Comparison of ENCODE assay signal across 36 mouse cellular contexts in the genomic region with DNA sequence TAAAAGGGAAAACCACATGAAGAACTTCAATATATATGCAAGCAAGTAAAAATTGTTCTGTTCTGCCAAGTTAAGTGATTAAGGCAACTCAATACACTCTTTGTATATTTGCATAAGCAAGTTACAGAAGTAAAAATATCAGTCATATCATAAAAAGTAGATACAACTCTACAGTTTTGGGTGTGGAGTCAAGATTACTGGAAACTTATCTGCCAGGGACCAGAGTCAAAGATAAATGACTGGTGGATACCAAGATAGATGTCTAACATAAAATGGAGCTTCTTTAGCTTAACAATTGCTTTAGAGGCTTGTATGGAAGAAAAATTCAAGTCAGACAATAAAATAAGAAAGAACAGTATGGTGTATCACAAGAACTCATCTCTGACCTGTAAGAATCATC. TPM values are rescaled to one million over a fixed set of nuclear protein-coding genes. Genes with fewer than 3 reads are reported as not detected.
"Had no signal": no experiment of that assay in that cellular context is flagged by ENCODE, and none has a peak within 500 bp of the region (broad histone marks: within the 10 kb centered on the region; RNA-seq: fewer than 3 reads in every experiment).

No protein-coding gene starts in this region.

- H3K9me3 ChIP-seq: heart, embryonic 12.5 days; heart, embryonic 13.5 days; heart, embryonic 15.5 days; hindbrain, embryonic 10.5 days; hindbrain, embryonic 12.5 days; hindbrain, embryonic 13.5 days; hindbrain, embryonic 15.5 days; intestine, embryonic 15.5 days; kidney, embryonic 15.5 days had no signal

- H3K27me3 ChIP-seq: heart, embryonic 12.5 days; heart, embryonic 13.5 days; heart, embryonic 15.5 days; hindbrain, embryonic 12.5 days; hindbrain, embryonic 13.5 days; hindbrain, embryonic 15.5 days; intestine, embryonic 15.5 days; kidney, embryonic 15.5 days had no signal

- H3K4me3 ChIP-seq: heart, embryonic 12.5 days; heart, embryonic 13.5 days; heart, embryonic 15.5 days; hindbrain, embryonic 10.5 days; hindbrain, embryonic 12.5 days; hindbrain, embryonic 13.5 days; hindbrain, embryonic 15.5 days; intestine, embryonic 15.5 days; kidney, embryonic 15.5 days; layer of hippocampus, adult 2 months; left cerebral cortex, adult 2 months had no signal

- DNase-seq: heart, postnatal 10 days; heart, postnatal 14 days; heart, postnatal 36 days; heart, postnatal 4 days; kidney, adult 11 months; kidney, adult 18-20 months; kidney, adult 2 months; kidney, adult 8-10 months; kidney, adult 9 months; kidney, postnatal 10 days; kidney, postnatal 14 days; kidney, postnatal 25 days; kidney, postnatal 36 days; kidney, postnatal 4 days; layer of hippocampus, adult 9-11 months; layer of hippocampus, postnatal 36 days had no signal

- H3K36me3 ChIP-seq: heart, embryonic 12.5 days; heart, embryonic 13.5 days; heart, embryonic 15.5 days; hindbrain, embryonic 10.5 days; hindbrain, embryonic 12.5 days; hindbrain, embryonic 13.5 days; hindbrain, embryonic 15.5 days; intestine, embryonic 15.5 days; kidney, embryonic 15.5 days had no signal

- H3K9ac ChIP-seq: heart, embryonic 12.5 days; heart, embryonic 13.5 days; heart, embryonic 15.5 days; hindbrain, embryonic 12.5 days; hindbrain, embryonic 13.5 days; hindbrain, embryonic 14.5 days; hindbrain, embryonic 15.5 days; intestine, embryonic 15.5 days; kidney, embryonic 15.5 days had no signal

- H3K4me1 ChIP-seq: heart, embryonic 15.5 days; hindbrain, embryonic 10.5 days; hindbrain, embryonic 12.5 days; hindbrain, embryonic 13.5 days; hindbrain, embryonic 15.5 days; intestine, embryonic 15.5 days; kidney, embryonic 15.5 days had no signal

- H3K27ac ChIP-seq: heart, embryonic 13.5 days; heart, embryonic 15.5 days; hindbrain, embryonic 10.5 days; hindbrain, embryonic 12.5 days; hindbrain, embryonic 13.5 days; hindbrain, embryonic 14.5 days; hindbrain, embryonic 15.5 days; hindbrain, postnatal 0 days; intestine, embryonic 15.5 days; kidney, embryonic 15.5 days; kidney, postnatal 0 days; layer of hippocampus, adult 2 months; left cerebral cortex, adult 2 months had no signal

RNA-seq across cellular contexts. Expression of gene Acot12, which starts 13.4 kb away (rescaled TPM):
- total RNA-seq: heart, postnatal 14 days; heart, postnatal 25 days; heart, postnatal 36 days; heart, postnatal 4 days; hematopoietic stem cell, adult 5-6 weeks had no signal
- polyA plus RNA-seq: heart, embryonic 11.5 days; heart, embryonic 12.5 days; heart, embryonic 13.5 days; heart, embryonic 16.5 days; heart, postnatal 0 days; hindbrain, embryonic 10.5 days; hindbrain, embryonic 12.5 days; hindbrain, embryonic 13.5 days; hindbrain, embryonic 15.5 days; inflammation-experienced regulatory T-cells, adult 6 months; kidney, embryonic 15.5 days had no signal
